Mouse (Mus musculus) splenic B cell, adult 2 months (primary cell): Measurements from ENCODE around the gene Gtf2h5.

Experiments
- DNase-seq: peaks from one replicate; pipeline ENCODE4 v3.0.0-alpha.2; 2011; ENCODE audit warnings: low read depth, low spot score
- H3K27me3 ChIP-seq: 2 replicates; pipeline ENCODE4 v1.6.1; 2012; ENCODE audit warnings: mild to moderate bottlenecking, low read length, moderate library complexity, mixed read lengths; ENCODE audit not compliant: control insufficient read depth, poor library complexity, insufficient read depth, severe bottlenecking
- H3K36me3 ChIP-seq: 2 replicates; pipeline ENCODE4 v1.6.1; 2012; ENCODE audit warnings: mild to moderate bottlenecking, low read length, moderate library complexity, mixed read lengths; ENCODE audit not compliant: control insufficient read depth, poor library complexity, insufficient read depth, severe bottlenecking

The Gtf2h5 gene

GRCm38 (mm10) chr17:6128039-6128438 is 48.5 kb downstream of the Gtf2h5 start:
- no peaks in the 10 kb centered on the region for H3K27me3 ChIP-seq
- DNase-seq, result no peak
- H3K36me3 ChIP-seq, result no peaks in the 10 kb centered on the region; the same call in 1 of the 2 replicates

- DNase-seq, result no peak
Observed at GRCm38 (mm10) chr17:6129361-6129760, 49.8 kb downstream of the Gtf2h5 start.

GRCm38 (mm10) chr17:6131083-6131482 is 51.5 kb downstream of the Gtf2h5 start:
- no peaks in the 10 kb centered on the region for H3K27me3 ChIP-seq
- no peak for DNase-seq
- H3K36me3 ChIP-seq, result no peaks in the 10 kb centered on the region

More at GRCm38 (mm10) chr17:6129361-6129760, 49.8 kb downstream of the Gtf2h5 start:
- H3K27me3 ChIP-seq, result no peaks in the 10 kb centered on the region
- no peaks in the 10 kb centered on the region; the same call in 1 of the 2 replicates for H3K36me3 ChIP-seq
